Mouse (Mus musculus): ENCODE measurements at regions not wholly inside any gene's neighbourhood (a gene's known extent, or its start where the extent isn't known, plus 50 kb on each side); places are given as distances from the start of the nearest gene placed in this dataset.

DNA sequence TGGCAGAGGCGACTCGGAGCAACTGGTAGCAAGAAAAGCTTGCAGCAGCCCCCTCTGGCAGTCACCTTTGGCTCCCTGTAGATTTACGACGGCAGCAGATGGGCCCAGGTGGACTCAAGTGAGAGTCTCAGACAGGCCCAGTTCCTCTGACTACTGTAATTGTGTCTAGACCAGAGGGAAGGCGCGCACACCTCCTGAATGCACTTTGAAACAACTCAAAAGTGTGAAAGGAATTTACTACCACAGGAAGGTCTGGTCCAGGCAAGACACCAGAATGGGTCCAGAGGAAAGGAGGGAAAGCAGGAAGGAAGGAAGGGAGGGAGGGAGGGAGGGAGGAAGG, 224.6 kb upstream of the Hes1 start:
- H3K4me2 ChIP-seq (replicated peaks; ENCODE audit: low read depth, low read length), result peak overlapping the region; percentile 36; the same call in 1 of the 2 replicates
- ATAC-seq (ENCODE audit: low FRiP score) (no peak), DNase-seq (ENCODE audit: low spot score) (no peak)
- H3K27ac ChIP-seq (ENCODE audit: low read depth, low read length), result no peak overlapping the region
- H3K36me3 ChIP-seq (ENCODE audit: control insufficient read depth, insufficient read depth, low read length), result no peaks in the 10 kb centered on the region
- 0 out of 2 replicates have a peak overlapping the region, but pooled peaks have one; percentile 1 for H3K9ac ChIP-seq (ENCODE audit: low read depth, low read length)
- peak overlapping the region; percentile 15; the same call in 1 of the 2 replicates for H3K4me3 ChIP-seq (ENCODE audit: low read depth, low read length)
- 12% methylated on average over 6 of the region's 6 CpGs for WGBS
- H3K9me3 ChIP-seq (ENCODE audit: control insufficient read depth, low read length), result no peaks in the 10 kb centered on the region
- H3K27me3 ChIP-seq (ENCODE audit: control insufficient read depth, insufficient read depth, low read length), result peaks cover 36% of the 10 kb centered on the region
- peaks cover 3% of the 10 kb centered on the region; the same call in 1 of the 2 replicates for H3K4me1 ChIP-seq (replicated peaks; ENCODE audit: control insufficient read depth, insufficient read depth, low read length)

GRCm38 (mm10) chr16:29840412-29840811, 223.8 kb upstream of the Hes1 start:
- WGBS, result 79% methylated on average over 2 of the region's 2 CpGs
- Histone ChIP-seq H3K9me3 (ENCODE audit: control insufficient read depth, low read length) (no peaks in the 10 kb centered on the region), H3K4me1 (replicated peaks; ENCODE audit: control insufficient read depth, insufficient read depth, low read length) (peaks cover 3% of the 10 kb centered on the region; the same call in 1 of the 2 replicates), H3K9ac (ENCODE audit: low read depth, low read length) (no peak overlapping the region), H3K27me3 (ENCODE audit: control insufficient read depth, insufficient read depth, low read length) (peaks cover 38% of the 10 kb centered on the region), H3K4me2 (replicated peaks; ENCODE audit: low read depth, low read length) (no peak overlapping the region), H3K4me3 (ENCODE audit: low read depth, low read length) (no peak overlapping the region), H3K27ac (ENCODE audit: low read depth, low read length) (no peak overlapping the region), H3K36me3 (ENCODE audit: control insufficient read depth, insufficient read depth, low read length) (no peaks in the 10 kb centered on the region)
- DNase-seq (ENCODE audit: low spot score) (no peak), ATAC-seq (ENCODE audit: low FRiP score) (no peak)

- DNase-seq (ENCODE audit: low spot score) (no peak), ATAC-seq (ENCODE audit: low FRiP score) (no peak)
- H3K4me1 ChIP-seq (replicated peaks; ENCODE audit: control insufficient read depth, insufficient read depth, low read length), result peaks cover 3% of the 10 kb centered on the region; the same call in 1 of the 2 replicates
- no peak overlapping the region for H3K4me2 ChIP-seq (replicated peaks; ENCODE audit: low read depth, low read length)
- H3K4me3 ChIP-seq (ENCODE audit: low read depth, low read length), result no peak overlapping the region
- H3K9me3 ChIP-seq (ENCODE audit: control insufficient read depth, low read length), result no peaks in the 10 kb centered on the region
- H3K9ac ChIP-seq (ENCODE audit: low read depth, low read length), result no peak overlapping the region
- H3K27me3 ChIP-seq (ENCODE audit: control insufficient read depth, insufficient read depth, low read length), result peaks cover 39% of the 10 kb centered on the region
- H3K36me3 ChIP-seq (ENCODE audit: control insufficient read depth, insufficient read depth, low read length), result no peaks in the 10 kb centered on the region
- H3K27ac ChIP-seq (ENCODE audit: low read depth, low read length), result no peak overlapping the region
- 50% methylated on average over 4 of the region's 4 CpGs for WGBS
Observed at GRCm38 (mm10) chr16:29841132-29841531, 223.1 kb upstream of the Hes1 start.

DNA sequence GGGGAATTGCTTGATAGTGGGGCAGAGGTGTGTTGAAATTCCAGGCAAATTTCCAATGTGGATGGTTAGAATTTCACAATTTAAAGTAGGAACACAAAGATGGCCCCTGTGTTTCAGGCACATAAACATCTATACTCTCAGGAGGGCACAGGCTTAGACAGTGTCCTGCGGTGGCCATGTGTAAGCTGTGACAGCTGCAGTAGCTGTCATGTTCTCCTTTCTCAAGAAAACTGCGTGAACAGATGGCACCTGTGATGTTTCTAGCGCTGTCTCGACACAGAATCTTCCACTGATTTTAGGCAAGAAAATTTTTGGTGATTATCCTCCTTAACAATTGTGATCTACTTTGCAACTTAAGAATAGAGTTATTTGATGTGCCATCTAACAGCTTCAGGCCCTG, 222.1 kb upstream of the Hes1 start:
- ATAC-seq (ENCODE audit: low FRiP score), result no peak

GRCm38 (mm10) chr16:29843490-29843889, 220.7 kb upstream of the Hes1 start:
- Histone ChIP-seq H3K4me1 (replicated peaks; ENCODE audit: control insufficient read depth, insufficient read depth, low read length) (peaks cover 3% of the 10 kb centered on the region; the same call in 1 of the 2 replicates), H3K27ac (ENCODE audit: low read depth, low read length) (no peak overlapping the region), H3K27me3 (ENCODE audit: control insufficient read depth, insufficient read depth, low read length) (peaks cover 36% of the 10 kb centered on the region), H3K4me3 (ENCODE audit: low read depth, low read length) (no peak overlapping the region), H3K9me3 (ENCODE audit: control insufficient read depth, low read length) (no peaks in the 10 kb centered on the region), H3K4me2 (replicated peaks; ENCODE audit: low read depth, low read length) (no peak overlapping the region), H3K9ac (ENCODE audit: low read depth, low read length) (no peak overlapping the region), H3K36me3 (ENCODE audit: control insufficient read depth, insufficient read depth, low read length) (no peaks in the 10 kb centered on the region)
- no peak for DNase-seq (ENCODE audit: low spot score)
- no peak for ATAC-seq (ENCODE audit: low FRiP score)
- WGBS, result 90% methylated on average over 7 of the region's 7 CpGs

More for the DNA sequence above, 222.1 kb upstream of the Hes1 start:
- H3K4me2 ChIP-seq (replicated peaks; ENCODE audit: low read depth, low read length), result no peak overlapping the region
- no peaks in the 10 kb centered on the region for H3K36me3 ChIP-seq (ENCODE audit: control insufficient read depth, insufficient read depth, low read length)
- H3K27ac ChIP-seq (ENCODE audit: low read depth, low read length), result no peak overlapping the region
- WGBS, result 91% methylated on average over 4 of the region's 4 CpGs
- H3K9ac ChIP-seq (ENCODE audit: low read depth, low read length), result no peak overlapping the region
- no peak overlapping the region for H3K4me3 ChIP-seq (ENCODE audit: low read depth, low read length)
- H3K27me3 ChIP-seq (ENCODE audit: control insufficient read depth, insufficient read depth, low read length), result peaks cover 36% of the 10 kb centered on the region
- H3K4me1 ChIP-seq (replicated peaks; ENCODE audit: control insufficient read depth, insufficient read depth, low read length), result peaks cover 3% of the 10 kb centered on the region; the same call in 1 of the 2 replicates
- DNase-seq (ENCODE audit: low spot score), result no peak
- no peaks in the 10 kb centered on the region for H3K9me3 ChIP-seq (ENCODE audit: control insufficient read depth, low read length)

GRCm38 (mm10) chr16:29844706-29845596, 219.2 kb upstream of the Hes1 start:
- 17% methylated on average over 11 of the region's 12 CpGs for WGBS
- H3K27me3 ChIP-seq (ENCODE audit: control insufficient read depth, insufficient read depth, low read length), result peaks cover 29% of the 10 kb centered on the region
- no peak overlapping the region for H3K9ac ChIP-seq (ENCODE audit: low read depth, low read length)
- H3K4me1 ChIP-seq (replicated peaks; ENCODE audit: control insufficient read depth, insufficient read depth, low read length), result peaks cover 3% of the 10 kb centered on the region; the same call in 1 of the 2 replicates
- ATAC-seq (ENCODE audit: low FRiP score), result no peak
- no peak overlapping the region for H3K4me2 ChIP-seq (replicated peaks; ENCODE audit: low read depth, low read length)
- H3K9me3 ChIP-seq (ENCODE audit: control insufficient read depth, low read length), result no peaks in the 10 kb centered on the region
- H3K4me3 ChIP-seq (ENCODE audit: low read depth, low read length), result no peak overlapping the region
- H3K36me3 ChIP-seq (ENCODE audit: control insufficient read depth, insufficient read depth, low read length), result no peaks in the 10 kb centered on the region
- no peak overlapping the region for H3K27ac ChIP-seq (ENCODE audit: low read depth, low read length)
- DNase-seq (ENCODE audit: low spot score), result no peak

GRCm38 (mm10) chr16:29845597-29845986, 218.6 kb upstream of the Hes1 start:
- peaks cover 24% of the 10 kb centered on the region for H3K27me3 ChIP-seq (ENCODE audit: control insufficient read depth, insufficient read depth, low read length)
- ATAC-seq (ENCODE audit: low FRiP score) (no peak), DNase-seq (ENCODE audit: low spot score) (no peak)
- WGBS, result 48% methylated on average over 8 of the region's 8 CpGs
- H3K4me2 ChIP-seq (replicated peaks; ENCODE audit: low read depth, low read length), result no peak overlapping the region
- H3K4me3 ChIP-seq (ENCODE audit: low read depth, low read length), result no peak overlapping the region
- H3K27ac ChIP-seq (ENCODE audit: low read depth, low read length), result no peak overlapping the region
- H3K9me3 ChIP-seq (ENCODE audit: control insufficient read depth, low read length), result no peaks in the 10 kb centered on the region
- no peaks in the 10 kb centered on the region for H3K36me3 ChIP-seq (ENCODE audit: control insufficient read depth, insufficient read depth, low read length)
- H3K4me1 ChIP-seq (replicated peaks; ENCODE audit: control insufficient read depth, insufficient read depth, low read length), result peaks cover 3% of the 10 kb centered on the region; the same call in 1 of the 2 replicates
- no peak overlapping the region for H3K9ac ChIP-seq (ENCODE audit: low read depth, low read length)

- Histone ChIP-seq H3K27ac (ENCODE audit: low read depth, low read length) (no peak overlapping the region), H3K36me3 (ENCODE audit: control insufficient read depth, insufficient read depth, low read length) (no peaks in the 10 kb centered on the region), H3K4me1 (replicated peaks; ENCODE audit: control insufficient read depth, insufficient read depth, low read length) (peaks cover 3% of the 10 kb centered on the region; the same call in 1 of the 2 replicates), H3K27me3 (ENCODE audit: control insufficient read depth, insufficient read depth, low read length) (peaks cover 16% of the 10 kb centered on the region), H3K9ac (ENCODE audit: low read depth, low read length) (no peak overlapping the region), H3K9me3 (ENCODE audit: control insufficient read depth, low read length) (no peaks in the 10 kb centered on the region), H3K4me2 (replicated peaks; ENCODE audit: low read depth, low read length) (no peak overlapping the region), H3K4me3 (ENCODE audit: low read depth, low read length) (no peak overlapping the region)
- WGBS, result 33% methylated on average over 1 of the region's 1 CpGs
- ATAC-seq (ENCODE audit: low FRiP score) (no peak), DNase-seq (ENCODE audit: low spot score) (no peak)
Observed at GRCm38 (mm10) chr16:29847059-29847458, 217.1 kb upstream of the Hes1 start.

DNA sequence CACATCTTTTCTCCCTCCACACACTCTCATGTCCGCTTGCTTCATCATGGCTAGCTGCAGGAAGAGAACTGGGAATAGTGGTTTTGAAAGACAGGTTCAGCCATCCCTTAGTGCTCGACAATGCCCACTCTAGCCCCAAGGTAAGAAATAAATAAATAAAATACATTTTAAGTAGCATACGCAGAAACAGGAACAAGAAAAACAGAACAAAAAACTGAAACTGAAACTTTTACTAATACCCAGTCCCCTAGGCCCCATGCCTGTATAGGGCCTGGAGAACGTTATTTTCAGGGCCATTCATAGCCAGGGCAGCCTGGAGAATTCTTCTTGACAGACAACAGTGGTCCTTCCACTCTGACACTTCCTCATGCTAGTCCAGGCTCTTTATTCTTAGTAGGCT, 216.4 kb upstream of the Hes1 start:
- peaks cover 12% of the 10 kb centered on the region for H3K27me3 ChIP-seq (ENCODE audit: control insufficient read depth, insufficient read depth, low read length)
- DNase-seq (ENCODE audit: low spot score), result no peak

More for the DNA sequence above, 216.4 kb upstream of the Hes1 start:
- Histone ChIP-seq H3K4me3 (ENCODE audit: low read depth, low read length) (no peak overlapping the region), H3K27ac (ENCODE audit: low read depth, low read length) (no peak overlapping the region), H3K36me3 (ENCODE audit: control insufficient read depth, insufficient read depth, low read length) (no peaks in the 10 kb centered on the region), H3K9ac (ENCODE audit: low read depth, low read length) (no peak overlapping the region), H3K4me1 (replicated peaks; ENCODE audit: control insufficient read depth, insufficient read depth, low read length) (peaks cover 3% of the 10 kb centered on the region; the same call in 1 of the 2 replicates), H3K4me2 (replicated peaks; ENCODE audit: low read depth, low read length) (no peak overlapping the region), H3K9me3 (ENCODE audit: control insufficient read depth, low read length) (no peaks in the 10 kb centered on the region)
- WGBS, result 75% methylated on average over 4 of the region's 4 CpGs
- ATAC-seq (ENCODE audit: low FRiP score), result no peak
